25 mouse cellular contexts compared by ENCODE assay signal in genomic region chr5:4790265-4790664, GRCm38 (mm10). TPM values are rescaled to one million over a fixed set of nuclear protein-coding genes. Genes with fewer than 3 reads are reported as not detected.
DNase-seq lines count a peak whose midpoint lies in the region; ATAC-seq and TF ChIP-seq lines count a peak whose summit lies in the region.
"Had no signal": no experiment of that assay in that cellular context is flagged by ENCODE, and none has a peak within 500 bp of the region (broad histone marks: within the 10 kb centered on the region; RNA-seq: fewer than 3 reads in every experiment).

No protein-coding gene starts in this region.

- peak; percentile 57 for DNase-seq in heart, adult 11 months
- no peak for DNase-seq in heart, postnatal 36 days
- peak; percentile 41 for DNase-seq in midbrain, embryonic 11.5 days (ENCODE audit: low spot score, missing footprints)
- DNase-seq in midbrain, embryonic 14.5 days, result no peak
- peak; percentile 42 for DNase-seq in brain, embryonic 14.5 days (ENCODE audit: low read depth)
- DNase-seq: adrenal gland, postnatal 10 days; adrenal gland, postnatal 36 days; B cell, adult 2 months; cerebellum, adult 11 months; cerebellum, adult 2 months; cerebellum, adult 9-11 months; cerebellum, postnatal 25 days; gastrocnemius, postnatal 10 days; gastrocnemius, postnatal 36 days; kidney, adult 18-20 months had no signal

- H3K27ac ChIP-seq in forebrain, embryonic 12.5 days, result 0 out of 2 replicates have a peak overlapping the region, but pooled peaks have one; percentile 19
- no peak overlapping the region for H3K27ac ChIP-seq in forebrain, embryonic 15.5 days (replicated peaks)
- no peak overlapping the region for H3K27ac ChIP-seq in midbrain, embryonic 11.5 days (ENCODE audit: low read depth, low read length)
- no peak overlapping the region for H3K27ac ChIP-seq in midbrain, embryonic 14.5 days (replicated peaks; ENCODE audit: low read depth, low read length)
- H3K27ac ChIP-seq: embryonic facial prominence, embryonic 13.5 days; hindbrain, postnatal 0 days had no signal

- intact Hi-C loops in heart, postnatal 36 days (cut with DNase I), result no loop called here

- no peak overlapping the region for H3K4me3 ChIP-seq in forebrain, embryonic 12.5 days (replicated peaks)
- H3K4me3 ChIP-seq in forebrain, embryonic 15.5 days, result no peak overlapping the region
- H3K4me3 ChIP-seq in midbrain, embryonic 11.5 days (ENCODE audit: low read depth, low read length), result no peak overlapping the region
- H3K4me3 ChIP-seq in midbrain, embryonic 14.5 days (replicated peaks; ENCODE audit: low read depth, low read length), result no peak overlapping the region
- H3K4me3 ChIP-seq: embryonic facial prominence, embryonic 13.5 days had no signal

- H3K4me2 ChIP-seq in forebrain, embryonic 12.5 days, result no peak overlapping the region
- no peak overlapping the region for H3K4me2 ChIP-seq in forebrain, embryonic 15.5 days (replicated peaks)
- H3K4me2 ChIP-seq in midbrain, embryonic 11.5 days, result no peak overlapping the region
- no peak overlapping the region for H3K4me2 ChIP-seq in midbrain, embryonic 14.5 days (ENCODE audit: low read length)
- H3K4me2 ChIP-seq: embryonic facial prominence, embryonic 13.5 days; heart, embryonic 11.5 days had no signal

- H3K4me1 ChIP-seq in forebrain, embryonic 12.5 days, result peaks cover 6% of the 10 kb centered on the region; the same call in 1 of the 2 replicates
- H3K4me1 ChIP-seq in forebrain, embryonic 15.5 days, result no peaks in the 10 kb centered on the region
- peaks cover 6% of the 10 kb centered on the region; the same call in 1 of the 2 replicates for H3K4me1 ChIP-seq in midbrain, embryonic 11.5 days (ENCODE audit: control insufficient read depth, insufficient read depth, low read length)
- H3K4me1 ChIP-seq in midbrain, embryonic 14.5 days (ENCODE audit: control insufficient read depth, insufficient read depth, low read length), result peaks cover 7% of the 10 kb centered on the region

- H3K9me3 ChIP-seq in forebrain, embryonic 12.5 days, result no peaks in the 10 kb centered on the region
- H3K9me3 ChIP-seq in forebrain, embryonic 15.5 days, result no peaks in the 10 kb centered on the region
- H3K9me3 ChIP-seq in midbrain, embryonic 11.5 days (ENCODE audit: control insufficient read depth, low read length), result no peaks in the 10 kb centered on the region
- no peaks in the 10 kb centered on the region for H3K9me3 ChIP-seq in midbrain, embryonic 14.5 days (ENCODE audit: control insufficient read depth, low read length)
- H3K9me3 ChIP-seq: embryonic facial prominence, embryonic 13.5 days; G1E had no signal

- ATAC-seq in forebrain, embryonic 12.5 days (ENCODE audit: low FRiP score), result 0 out of 2 replicates have a peak, but pooled peaks have one; percentile 68
- ATAC-seq in forebrain, embryonic 15.5 days (replicated peaks), result no peak
- peak; percentile 70; the same call in 1 of the 2 replicates for ATAC-seq in midbrain, embryonic 11.5 days (ENCODE audit: low FRiP score)
- ATAC-seq in midbrain, embryonic 14.5 days (ENCODE audit: low FRiP score, low TSS enrichment), result no peak
- ATAC-seq: hindbrain, postnatal 0 days; inflammation-experienced regulatory T-cells, adult 6 months; intestine, embryonic 16.5 days; Patski had no signal

- H3K36me3 ChIP-seq in forebrain, embryonic 12.5 days (replicated peaks), result no peaks in the 10 kb centered on the region
- no peaks in the 10 kb centered on the region for H3K36me3 ChIP-seq in forebrain, embryonic 15.5 days
- H3K36me3 ChIP-seq in midbrain, embryonic 11.5 days (ENCODE audit: control insufficient read depth, insufficient read depth, low read length), result no peaks in the 10 kb centered on the region
- H3K36me3 ChIP-seq in midbrain, embryonic 14.5 days (ENCODE audit: control insufficient read depth, insufficient read depth, low read length), result no peaks in the 10 kb centered on the region
- H3K36me3 ChIP-seq: embryonic facial prominence, embryonic 13.5 days; G1E had no signal

- no peak for TF ChIP-seq CTCF in brain, embryonic 14.5 days (IDR thresholded peaks at IDR 0.05; ENCODE audit: borderline replicate concordance, extremely low read depth, insufficient read depth, insufficient read length)

- H3K9ac ChIP-seq in forebrain, embryonic 12.5 days, result no peak overlapping the region
- no peak overlapping the region for H3K9ac ChIP-seq in forebrain, embryonic 15.5 days (replicated peaks)
- H3K9ac ChIP-seq in midbrain, embryonic 11.5 days (ENCODE audit: low read length), result no peak overlapping the region
- H3K9ac ChIP-seq in midbrain, embryonic 14.5 days (replicated peaks; ENCODE audit: low read length), result no peak overlapping the region
- H3K9ac ChIP-seq: embryonic facial prominence, embryonic 13.5 days had no signal

- WGBS in forebrain, embryonic 12.5 days, result 79% methylated on average over 4 of the region's 4 CpGs
- WGBS in forebrain, embryonic 15.5 days, result 75% methylated on average over 4 of the region's 4 CpGs
- WGBS in midbrain, embryonic 11.5 days, result 77% methylated on average over 4 of the region's 4 CpGs
- 44% methylated on average over 4 of the region's 4 CpGs for WGBS in midbrain, embryonic 14.5 days

- no peaks in the 10 kb centered on the region for H3K27me3 ChIP-seq in forebrain, embryonic 12.5 days
- no peaks in the 10 kb centered on the region for H3K27me3 ChIP-seq in forebrain, embryonic 15.5 days
- H3K27me3 ChIP-seq in midbrain, embryonic 11.5 days (ENCODE audit: control insufficient read depth, insufficient read depth, low read length), result no peaks in the 10 kb centered on the region
- H3K27me3 ChIP-seq in midbrain, embryonic 14.5 days (ENCODE audit: control insufficient read depth, insufficient read depth, low read length), result no peaks in the 10 kb centered on the region
- H3K27me3 ChIP-seq: CH12.LX; embryonic facial prominence, embryonic 13.5 days; Patski had no signal

- no peak for TF ChIP-seq POLR2A in brain, embryonic 14.5 days (IDR thresholded peaks at IDR 0.05; ENCODE audit: borderline replicate concordance, extremely low read depth, insufficient read depth, insufficient read length, poor library complexity, severe bottlenecking)

RNA-seq across cellular contexts. Expression of gene Fzd1, which starts 32.4 kb away (rescaled TPM):
- 31.1 and 37.5 TPM in 2 replicates for polyA plus RNA-seq in forebrain, embryonic 12.5 days (2016; fragmentation: Nextera tagmentation; extraction: Ambion mirVana)
- polyA plus RNA-seq in forebrain, embryonic 15.5 days (2015; fragmentation: Nextera tagmentation; extraction: Ambion mirVana), result 19.6 and 20.8 TPM in 2 replicates
- total RNA-seq in heart, postnatal 36 days (2021), result 10 to 100 TPM in 1 of 2 experiments, 1 to 10 TPM in 1; 8.9 to 10.8 TPM
- 26.5 and 26.9 TPM in 2 replicates for polyA plus RNA-seq in midbrain, embryonic 11.5 days (2014; fragmentation: Nextera tagmentation; extraction: Ambion mirVana)
- 38.6 and 44.3 TPM in 2 replicates for polyA plus RNA-seq in midbrain, embryonic 14.5 days (2014; fragmentation: Nextera tagmentation; extraction: Ambion mirVana)
- 52.8 and 55.7 TPM in 2 replicates for polyA plus RNA-seq in brain, embryonic 14.5 days (2012; rRNA removed)
- total RNA-seq: CH12.LX had no signal
- polyA plus RNA-seq: G1E; inflammation-experienced regulatory T-cells, adult 6 months had no signal

Comparison
In these comparisons a context has a peak if more than half of its experiments do, and no peak if none do; other contexts are left out.
1. ATAC-seq: peak in forebrain, embryonic 12.5 days (single experiment) and midbrain, embryonic 11.5 days (single experiment); none in forebrain, embryonic 15.5 days (single experiment) and midbrain, embryonic 14.5 days (single experiment).
2. DNase-seq: peak in heart, adult 11 months (single experiment), midbrain, embryonic 11.5 days (single experiment) and brain, embryonic 14.5 days (single experiment); none in heart, postnatal 36 days (0 of 2) and midbrain, embryonic 14.5 days (single experiment).